Mouse (Mus musculus) heart, embryonic 13.5 days (tissue): Measurements from ENCODE around the gene Cabin1. TPM values are rescaled to one million over a fixed set of nuclear protein-coding genes. Genes with fewer than 3 reads are reported as not detected.

Experiments used
- ATAC-seq: fragments of 200-750 bp; cut with Nextera tagmentation; 2 replicates; pipeline ENCODE4 v1.8.0; 2017; ENCODE audit warnings: moderate TSS enrichment; ENCODE audit not compliant: insufficient number of reproducible peaks, low FRiP score, low TSS enrichment; ENCODE audit errors: extremely low read depth
- H3K27ac ChIP-seq: fragments of 300-500 bp; sonication (generic); replicated peaks from 2 replicates; pipeline ENCODE4 v1.5.1; 2015; ENCODE audit warnings: moderate library complexity, mild to moderate bottlenecking, inconsistent platforms
- H3K27me3 ChIP-seq: fragments of 300-500 bp; sonication (generic); replicated peaks from 2 replicates; pipeline ENCODE4 v1.6.1; 2015; ENCODE audit warnings: mild to moderate bottlenecking, inconsistent platforms
- H3K36me3 ChIP-seq: fragments of 300-500 bp; sonication (generic); 2 replicates; pipeline ENCODE4 v1.6.1; 2015; ENCODE audit warnings: mild to moderate bottlenecking, inconsistent platforms
- H3K4me1 ChIP-seq: fragments of 300-500 bp; sonication (generic); 2 replicates; pipeline ENCODE4 v1.6.1; 2015; ENCODE audit warnings: inconsistent platforms
- H3K4me2 ChIP-seq: fragments of 300-500 bp; sonication (generic); 2 replicates; pipeline ENCODE4 v1.6.1; 2015; ENCODE audit warnings: inconsistent platforms, mild to moderate bottlenecking, moderate library complexity
- H3K4me3 ChIP-seq: fragments of 300-500 bp; sonication (generic); 2 replicates; pipeline ENCODE4 v1.5.1; 2015; ENCODE audit warnings: moderate library complexity, mild to moderate bottlenecking, inconsistent platforms
- H3K9ac ChIP-seq: fragments of 300-500 bp; sonication (generic); 2 replicates; pipeline ENCODE4 v1.6.1; 2015; ENCODE audit warnings: inconsistent platforms, mild to moderate bottlenecking, moderate library complexity
- H3K9me3 ChIP-seq: fragments of 300-500 bp; sonication (generic); 2 replicates; pipeline ENCODE4 v1.6.1; 2016; ENCODE audit warnings: inconsistent platforms
- WGBS: fragments of 180-500 bp; shearing (Covaris S2); methylation state at CpG from one replicate; pipeline ENCODE4 v1.1.7; 2015; ENCODE audit warnings: mixed read lengths; 5-methylcytosine and 5-hydroxymethylcytosine counted together
- polyA plus RNA-seq: library from polyadenylated mRNA; unstranded; fragments of >200 nt; fragmentation: Nextera tagmentation; extraction: Ambion mirVana; gene quantifications from 2 replicates; pipeline ENCODE4 v1.2.1, GENCODE M21; 2015

Cabin1 gene
- polyA plus RNA-seq, 1 experiment from 2014 or later = 24.3 TPM

- peaks cover 71% of the 10 kb centered on the region for H3K36me3 ChIP-seq
These were observed 102.3 kb downstream of the Cabin1 start for GRCm38 (mm10) chr10:75661876-75662275.

GRCm38 (mm10) chr10:75661381-75661780 is 102.8 kb downstream of the Cabin1 start:
- no peaks in the 10 kb centered on the region for H3K27me3 ChIP-seq
- no peak overlapping the region for H3K27ac ChIP-seq
- 80% methylated on average over 6 of the region's 6 CpGs for WGBS
- no peaks in the 10 kb centered on the region for H3K9me3 ChIP-seq
- peaks cover 5% of the 10 kb centered on the region for H3K4me1 ChIP-seq
- ATAC-seq = no peak
- no peak overlapping the region for H3K4me2 ChIP-seq
- H3K4me3 ChIP-seq = no peak overlapping the region
- H3K9ac ChIP-seq = no peak overlapping the region
- peaks cover 76% of the 10 kb centered on the region for H3K36me3 ChIP-seq

More at GRCm38 (mm10) chr10:75661876-75662275, 102.3 kb downstream of the Cabin1 start:
- Histone ChIP-seq H3K4me1 (peaks cover 10% of the 10 kb centered on the region), H3K4me2 (no peak overlapping the region), H3K27me3 (no peaks in the 10 kb centered on the region), H3K9ac (no peak overlapping the region), H3K9me3 (no peaks in the 10 kb centered on the region), H3K4me3 (no peak overlapping the region), H3K27ac (no peak overlapping the region)
- WGBS = 83% methylated on average over 3 of the region's 3 CpGs
- no peak for ATAC-seq

GRCm38 (mm10) chr10:75657772-75658171 is 106.4 kb downstream of the Cabin1 start:
- H3K9ac ChIP-seq = no peak overlapping the region
- H3K4me1 ChIP-seq = no peaks in the 10 kb centered on the region
- 93% methylated on average over 7 of the region's 7 CpGs for WGBS
- no peaks in the 10 kb centered on the region for H3K9me3 ChIP-seq
- no peak overlapping the region for H3K4me3 ChIP-seq
- no peak overlapping the region for H3K27ac ChIP-seq
- ATAC-seq = no peak
- H3K36me3 ChIP-seq = peaks cover 97% of the 10 kb centered on the region
- no peak overlapping the region for H3K4me2 ChIP-seq
- no peaks in the 10 kb centered on the region for H3K27me3 ChIP-seq

- H3K9me3 ChIP-seq = no peaks in the 10 kb centered on the region
- H3K36me3 ChIP-seq = peaks cover 97% of the 10 kb centered on the region
- no peak overlapping the region for H3K4me3 ChIP-seq
- no peak overlapping the region for H3K27ac ChIP-seq
- H3K27me3 ChIP-seq = no peaks in the 10 kb centered on the region
- H3K4me2 ChIP-seq = no peak overlapping the region
- no peak for ATAC-seq
- H3K9ac ChIP-seq = no peak overlapping the region
- no peaks in the 10 kb centered on the region for H3K4me1 ChIP-seq
- WGBS = 85% methylated on average over 5 of the region's 5 CpGs
These were observed 107.0 kb downstream of the Cabin1 start for GRCm38 (mm10) chr10:75657165-75657564.

- Histone ChIP-seq H3K27me3 (no peaks in the 10 kb centered on the region), H3K4me1 (no peaks in the 10 kb centered on the region), H3K27ac (no peak overlapping the region), H3K9me3 (no peaks in the 10 kb centered on the region), H3K9ac (no peak overlapping the region), H3K4me2 (no peak overlapping the region), H3K36me3 (peaks cover 100% of the 10 kb centered on the region), H3K4me3 (no peak overlapping the region)
- no peak for ATAC-seq
- 82% methylated on average over 4 of the region's 4 CpGs for WGBS
These were observed 110.1 kb downstream of the Cabin1 start for GRCm38 (mm10) chr10:75654053-75654452.

- no peaks in the 10 kb centered on the region for H3K27me3 ChIP-seq
- H3K9me3 ChIP-seq = no peaks in the 10 kb centered on the region
- no peak overlapping the region for H3K9ac ChIP-seq
- no peak overlapping the region for H3K4me3 ChIP-seq
- H3K4me1 ChIP-seq = peaks cover 20% of the 10 kb centered on the region
- no peak for ATAC-seq
- WGBS = 90% methylated on average over 16 of the region's 16 CpGs
- H3K27ac ChIP-seq = no peak overlapping the region
- H3K36me3 ChIP-seq = peaks cover 92% of the 10 kb centered on the region
- no peak overlapping the region for H3K4me2 ChIP-seq
These were observed 112.6 kb downstream of the Cabin1 start for GRCm38 (mm10) chr10:75651381-75652068.

GRCm38 (mm10) chr10:75650306-75650902 is 113.7 kb downstream of the Cabin1 start:
- no peaks in the 10 kb centered on the region for H3K9me3 ChIP-seq
- WGBS = 84% methylated on average over 6 of the region's 6 CpGs
- peaks cover 92% of the 10 kb centered on the region for H3K36me3 ChIP-seq
- no peak overlapping the region for H3K27ac ChIP-seq
- peaks cover 24% of the 10 kb centered on the region for H3K4me1 ChIP-seq
- H3K4me3 ChIP-seq = no peak overlapping the region
- H3K27me3 ChIP-seq = no peaks in the 10 kb centered on the region
- H3K9ac ChIP-seq = no peak overlapping the region
- no peak for ATAC-seq
- no peak overlapping the region for H3K4me2 ChIP-seq

- peaks cover 24% of the 10 kb centered on the region for H3K4me1 ChIP-seq
- H3K36me3 ChIP-seq = peaks cover 89% of the 10 kb centered on the region
- H3K4me3 ChIP-seq = no peak overlapping the region
- H3K9ac ChIP-seq = no peak overlapping the region
- no peak overlapping the region for H3K27ac ChIP-seq
- H3K4me2 ChIP-seq = no peak overlapping the region
- H3K9me3 ChIP-seq = no peaks in the 10 kb centered on the region
- no peak for ATAC-seq
- 90% methylated on average over 4 of the region's 4 CpGs for WGBS
- H3K27me3 ChIP-seq = no peaks in the 10 kb centered on the region
These were observed 114.6 kb downstream of the Cabin1 start for GRCm38 (mm10) chr10:75649406-75649995.

- no peak overlapping the region for H3K27ac ChIP-seq
- peaks cover 29% of the 10 kb centered on the region for H3K4me1 ChIP-seq
- H3K27me3 ChIP-seq = no peaks in the 10 kb centered on the region
- H3K4me2 ChIP-seq = no peak overlapping the region
- no peaks in the 10 kb centered on the region for H3K9me3 ChIP-seq
- no peak for ATAC-seq
- H3K36me3 ChIP-seq = peaks cover 84% of the 10 kb centered on the region
- 89% methylated on average over 7 of the region's 7 CpGs for WGBS
- no peak overlapping the region for H3K4me3 ChIP-seq
- H3K9ac ChIP-seq = no peak overlapping the region
These were observed 115.1 kb downstream of the Cabin1 start for GRCm38 (mm10) chr10:75649001-75649400.

GRCm38 (mm10) chr10:75648091-75648490 is 116.0 kb downstream of the Cabin1 start:
- H3K9ac ChIP-seq = no peak overlapping the region
- 90% methylated on average over 6 of the region's 6 CpGs for WGBS
- H3K4me2 ChIP-seq = no peak overlapping the region
- peak overlapping the region; percentile 93 for H3K27ac ChIP-seq
- ATAC-seq = no peak
- H3K27me3 ChIP-seq = no peaks in the 10 kb centered on the region
- no peak overlapping the region for H3K4me3 ChIP-seq
- H3K4me1 ChIP-seq = peaks cover 39% of the 10 kb centered on the region
- H3K36me3 ChIP-seq = peaks cover 75% of the 10 kb centered on the region
- no peaks in the 10 kb centered on the region for H3K9me3 ChIP-seq

GRCm38 (mm10) chr10:75647362-75647761 is 116.8 kb downstream of the Cabin1 start:
- WGBS = 42% methylated on average over 3 of the region's 3 CpGs
- Histone ChIP-seq H3K9ac (peak overlapping the region; percentile 42; the same call in 1 of the 2 replicates), H3K27me3 (no peaks in the 10 kb centered on the region), H3K9me3 (no peaks in the 10 kb centered on the region), H3K4me3 (no peak overlapping the region), H3K4me1 (peaks cover 46% of the 10 kb centered on the region), H3K36me3 (peaks cover 67% of the 10 kb centered on the region), H3K27ac (peak overlapping the region; percentile 93), H3K4me2 (no peak overlapping the region)
- ATAC-seq = peak; percentile 27
